Mouse (Mus musculus) myocyte (in vitro differentiated cells): ENCODE measurements at regions not wholly inside any gene's neighbourhood (a gene's known extent, or its start where the extent isn't known, plus 50 kb on each side); places are given as distances from the start of the nearest gene placed in this dataset.

Experiments
- E2F4 ChIP-seq: IDR thresholded peaks from one replicate; pipeline ENCODE4 v1.6.1; 2011; ENCODE audit warnings: mild to moderate bottlenecking, control low read depth, moderate library complexity; ENCODE audit not compliant: insufficient read depth
- MAX ChIP-seq: IDR thresholded peaks from one replicate; pipeline ENCODE4 v1.6.1; 2011; ENCODE audit warnings: low read depth, mild to moderate bottlenecking, control low read depth
- MYOD1 ChIP-seq, 3 experiments: IDR thresholded peaks; one replicate each; pipeline ENCODE4 v1.6.1; 2011; ENCODE audit warnings: control low read depth in 2 of 3, low read depth in 2 of 3, mild to moderate bottlenecking in 2 of 3, moderate library complexity in 1 of 3; ENCODE audit not compliant: insufficient read length in 2 of 3, control insufficient read depth in 1 of 3
- MYOG ChIP-seq, 3 experiments: IDR thresholded peaks; one replicate each; pipeline ENCODE4 v1.6.1; 2011; ENCODE audit warnings: control low read depth in 2 of 3, low read depth in 2 of 3, mild to moderate bottlenecking in 2 of 3; ENCODE audit not compliant: insufficient read length in 2 of 3, control insufficient read depth in 1 of 3, insufficient read depth in 1 of 3
- POLR2A ChIP-seq: IDR thresholded peaks from one replicate; pipeline ENCODE4 v1.6.1; 2011; ENCODE audit warnings: low read depth, mild to moderate bottlenecking, control low read depth, moderate library complexity; ENCODE audit not compliant: insufficient read length
- POLR2AphosphoS2 ChIP-seq: IDR thresholded peaks from one replicate; pipeline ENCODE4 v1.6.1; 2011; ENCODE audit warnings: low read depth, control low read depth; ENCODE audit not compliant: insufficient read length
- TCF12 ChIP-seq: IDR thresholded peaks from one replicate; pipeline ENCODE4 v1.6.1; 2011; ENCODE audit warnings: mild to moderate bottlenecking, control low read depth; ENCODE audit not compliant: poor library complexity, insufficient read depth, severe bottlenecking
- USF1 ChIP-seq: IDR thresholded peaks from one replicate; pipeline ENCODE4 v1.6.1; 2011; ENCODE audit warnings: low read depth, mild to moderate bottlenecking, control low read depth, moderate library complexity

- TF ChIP-seq POLR2A (no peak), TCF12 (no peak), MAX (no peak), MYOD1 (IDR thresholded peaks at IDR 0.05; ENCODE audit: control insufficient read depth in 1 of 3, insufficient read length in 2 of 3, low read depth in 2 of 3) (no peak), MYOG (IDR thresholded peaks at IDR 0.05; ENCODE audit: control insufficient read depth in 1 of 3, insufficient read depth in 1 of 3, insufficient read length in 2 of 3, low read depth in 2 of 3) (no peak), POLR2AphosphoS2 (no peak), USF1 (no peak), E2F4 (no peak)
Measured at GRCm38 (mm10) chr10:96392836-96393235, 224.0 kb upstream of the Btg1 start.
